Mouse (Mus musculus) ES-E14 (cell line): Measurements from ENCODE around the gene Rsf1. TPM values are rescaled to one million over a fixed set of nuclear protein-coding genes. Genes with fewer than 3 reads are reported as not detected.

Experiments used
- DNase-seq: peaks from one replicate; pipeline ENCODE4 v3.0.0-alpha.2; 2013; ENCODE audit warnings: low read depth, low spot score
- H3K27ac ChIP-seq: 2 replicates; pipeline ENCODE4 v1.5.1; 2012; ENCODE audit warnings: low read depth, mild to moderate bottlenecking, low read length, moderate library complexity, mixed read lengths; ENCODE audit not compliant: poor library complexity, insufficient read depth, severe bottlenecking
- H3K36me3 ChIP-seq: 2 replicates; pipeline ENCODE4 v1.6.1; 2012; ENCODE audit warnings: mild to moderate bottlenecking, low read length, moderate library complexity, mixed read lengths; ENCODE audit not compliant: control insufficient read depth, poor library complexity, insufficient read depth, severe bottlenecking
- H3K4me1 ChIP-seq, 2 experiments: fragments of 150-350 bp in 1 of 2; sonication (generic) in 1 of 2; 2 replicates each; pipeline ENCODE4 v1.6.1; 2012; ENCODE audit warnings: low read length in 2 of 2, mild to moderate bottlenecking in 1 of 2, mixed read lengths in 1 of 2; ENCODE audit not compliant: control insufficient read depth in 2 of 2, insufficient read depth in 2 of 2, poor library complexity in 1 of 2
- H3K4me3 ChIP-seq, 2 experiments: fragments of 150-350 bp in 1 of 2; sonication (generic) in 1 of 2; 2 replicates each; pipeline ENCODE4 v1.5.1; 2012; ENCODE audit warnings: low read length in 2 of 2, low read depth in 1 of 2, mild to moderate bottlenecking in 1 of 2, mixed read lengths in 1 of 2; ENCODE audit not compliant: insufficient read depth in 1 of 2, poor library complexity in 1 of 2, severe bottlenecking in 1 of 2
- H3K9ac ChIP-seq: 2 replicates; pipeline ENCODE4 v1.6.1; 2012; ENCODE audit warnings: low read depth, mild to moderate bottlenecking, low read length, mixed read lengths; ENCODE audit not compliant: poor library complexity, insufficient read depth, severe bottlenecking
- H3K9me3 ChIP-seq: fragments of 150-350 bp; sonication (generic); 2 replicates; pipeline ENCODE4 v1.6.1; 2012; ENCODE audit warnings: low read depth, mild to moderate bottlenecking, low read length; ENCODE audit not compliant: control insufficient read depth, insufficient read depth
- CHD2 ChIP-seq: IDR thresholded peaks from 2 replicates; pipeline ENCODE4 v1.6.1; 2014; ENCODE audit warnings: mild to moderate bottlenecking, low read depth, low read length, inconsistent platforms
- HCFC1 ChIP-seq: IDR thresholded peaks from 2 replicates; pipeline ENCODE4 v1.6.1; 2012; ENCODE audit warnings: low read length, inconsistent platforms, borderline replicate concordance; ENCODE audit not compliant: insufficient read depth
- MAFK ChIP-seq: IDR thresholded peaks from 2 replicates; pipeline ENCODE4 v1.6.1; 2014; ENCODE audit warnings: mild to moderate bottlenecking, low read depth, low read length, inconsistent platforms; ENCODE audit not compliant: insufficient read depth
- ZC3H11A ChIP-seq: IDR thresholded peaks from 2 replicates; pipeline ENCODE4 v1.6.1; 2012; ENCODE audit warnings: low read depth, mild to moderate bottlenecking, inconsistent platforms, low read length, borderline replicate concordance
- ZNF384 ChIP-seq: IDR thresholded peaks from 2 replicates; pipeline ENCODE4 v1.6.1; 2012; ENCODE audit warnings: low read depth, low read length, inconsistent platforms
- in situ Hi-C, 2 experiments: fragments of 600-800 bp; cut with MboI; formaldehyde crosslinking; loops; one replicate each; pipeline ENCODE4 v1.15.1; 2025; ENCODE audit warnings: low sequenced_read_pairs in 2 of 2, inconsistent platforms in 1 of 2; ENCODE audit not compliant: unreplicated experiment in 2 of 2
- total RNA-seq: library from RNA; depleted of rRNA; stranded (reverse); fragments of 300-350 nt; gene quantifications from 2 replicates; pipeline ENCODE4 v1.2.3, GENCODE M21; 2012

The Rsf1 gene
- total RNA-seq, 1 experiment = 27.0 TPM

GRCm38 (mm10) chr7:97726080-97726479 lies 146.4 kb downstream of the Rsf1 start:
- TF ChIP-seq CHD2 (no peak), MAFK (no peak), ZNF384 (no peak), ZC3H11A (no peak), HCFC1 (no peak)
- Histone ChIP-seq H3K4me3 (no peak overlapping the region), H3K36me3 (no peaks in the 10 kb centered on the region; the same call in 1 of the 2 replicates), H3K27ac (no peak overlapping the region), H3K4me1 (peaks cover 0 to 5% of the 10 kb centered on the region in 2 experiments; a peak in 2 of 4 replicates), H3K9me3 (no peaks in the 10 kb centered on the region), H3K9ac (no peak overlapping the region)
- no peak for DNase-seq
- in situ Hi-C loops = no loop called here

- DNase-seq = no peak
- H3K36me3 ChIP-seq = no peaks in the 10 kb centered on the region; the same call in 1 of the 2 replicates
- in situ Hi-C loops = no loop called here
- H3K9me3 ChIP-seq = no peaks in the 10 kb centered on the region
- no peak overlapping the region for H3K27ac ChIP-seq
- no peak overlapping the region for H3K4me3 ChIP-seq
- no peak for TF ChIP-seq ZC3H11A
- TF ChIP-seq MAFK = no peak
- no peak for TF ChIP-seq HCFC1
- TF ChIP-seq CHD2 = no peak
- TF ChIP-seq ZNF384 = no peak
- H3K4me1 ChIP-seq = peaks cover 0 to 5% of the 10 kb centered on the region in 2 experiments; a peak in 2 of 4 replicates
- no peak overlapping the region; the same call in 1 of the 2 replicates for H3K9ac ChIP-seq
These were observed 147.1 kb downstream of the Rsf1 start for GRCm38 (mm10) chr7:97726778-97727177.

- Histone ChIP-seq H3K9ac (no peak overlapping the region), H3K9me3 (no peaks in the 10 kb centered on the region), H3K4me3 (no peak overlapping the region), H3K27ac (no peak overlapping the region), H3K4me1 (peaks cover 0 to 5% of the 10 kb centered on the region in 2 experiments; a peak in 2 of 4 replicates), H3K36me3 (no peaks in the 10 kb centered on the region)
- TF ChIP-seq ZNF384 (no peak), HCFC1 (no peak), MAFK (no peak), CHD2 (no peak), ZC3H11A (no peak)
- in situ Hi-C loops = no loop called here
- no peak for DNase-seq
These were observed 149.3 kb downstream of the Rsf1 start for GRCm38 (mm10) chr7:97728666-97729614.

GRCm38 (mm10) chr7:97730427-97730826 lies 150.7 kb downstream of the Rsf1 start:
- Histone ChIP-seq H3K27ac (no peak overlapping the region), H3K4me3 (no peak overlapping the region), H3K4me1 (peaks cover 0 to 5% of the 10 kb centered on the region in 2 experiments; a peak in 2 of 4 replicates), H3K9ac (no peak overlapping the region), H3K36me3 (no peaks in the 10 kb centered on the region), H3K9me3 (no peaks in the 10 kb centered on the region)
- in situ Hi-C loops = no loop called here
- TF ChIP-seq ZC3H11A (no peak), CHD2 (no peak), MAFK (no peak), HCFC1 (no peak), ZNF384 (no peak)
- DNase-seq = no peak
